In genomic region chr1:107496789-107497188, GRCm38 (mm10) we compare ENCODE assay signal across 20 mouse cellular contexts. TPM values are rescaled to one million over a fixed set of nuclear protein-coding genes. Genes with fewer than 3 reads are reported as not detected.
DNase-seq lines count a peak whose midpoint lies in the region; ATAC-seq and TF ChIP-seq lines count a peak whose summit lies in the region.
"Had no signal": no experiment of that assay in that cellular context is flagged by ENCODE, and none has a peak within 500 bp of the region (broad histone marks: within the 10 kb centered on the region; RNA-seq: fewer than 3 reads in every experiment).

No protein-coding gene starts in this region.

- peak overlapping the region; percentile 56; the same call in 1 of the 2 replicates for H3K27ac ChIP-seq in bone marrow, adult 2 months (ENCODE audit: control insufficient read depth, insufficient read depth, low read depth, low read length, poor library complexity)
- H3K27ac ChIP-seq in liver, embryonic 15.5 days (replicated peaks), result peak overlapping the region; percentile 15; the same call in 1 of the 2 replicates
- no peak overlapping the region for H3K27ac ChIP-seq in hindbrain, embryonic 11.5 days (ENCODE audit: low read depth, low read length)
- H3K27ac ChIP-seq: forebrain, embryonic 13.5 days; hindbrain, embryonic 10.5 days; midbrain, embryonic 12.5 days had no signal

- 8% methylated on average over 2 of the region's 2 CpGs for WGBS in bone marrow, adult 2 months
- WGBS in liver, embryonic 15.5 days (ENCODE audit: insufficient replicate concordance), result 15% methylated on average over 2 of the region's 2 CpGs
- 84% methylated on average over 2 of the region's 2 CpGs for WGBS in hindbrain, embryonic 11.5 days

- TF ChIP-seq POLR2A in bone marrow, adult 2 months (IDR thresholded peaks at IDR 0.05; ENCODE audit: borderline replicate concordance, control insufficient read depth, low read depth, low read length), result no peak

- no peak overlapping the region for H3K4me2 ChIP-seq in liver, embryonic 15.5 days
- no peak overlapping the region for H3K4me2 ChIP-seq in hindbrain, embryonic 11.5 days (replicated peaks; ENCODE audit: low read depth, low read length)
- H3K4me2 ChIP-seq: forebrain, embryonic 13.5 days; heart, embryonic 12.5 days; midbrain, embryonic 12.5 days had no signal

- peak; percentile 99 for ATAC-seq in common myeloid progenitor, adult 5-6 weeks (replicated peaks; ENCODE audit: low read depth, poor library complexity, severe bottlenecking)
- ATAC-seq in liver, embryonic 15.5 days (ENCODE audit: insufficient read depth), result peak; percentile 69
- ATAC-seq in megakaryocyte progenitor cell, adult 5-6 weeks (replicated peaks; ENCODE audit: poor library complexity), result peak; percentile 99
- no peak for ATAC-seq in hindbrain, embryonic 11.5 days (ENCODE audit: low FRiP score)
- no peak for ATAC-seq in erythroid progenitor cell, adult 5-6 weeks (replicated peaks; ENCODE audit: low FRiP score, poor library complexity, severe bottlenecking)
- ATAC-seq: CD4-positive, CD25-positive, alpha-beta regulatory T cell, adult 4 months; forebrain, embryonic 13.5 days; inflammation-experienced regulatory T-cells, adult 6 months had no signal

- no peak overlapping the region for H3K4me3 ChIP-seq in bone marrow, adult 2 months (replicated peaks; ENCODE audit: control insufficient read depth, low read depth, low read length)
- H3K4me3 ChIP-seq in liver, embryonic 15.5 days (replicated peaks), result no peak overlapping the region
- H3K4me3 ChIP-seq in hindbrain, embryonic 11.5 days (ENCODE audit: low read depth, low read length), result no peak overlapping the region
- H3K4me3 ChIP-seq: forebrain, embryonic 13.5 days; heart, embryonic 12.5 days; hindbrain, embryonic 10.5 days; midbrain, embryonic 12.5 days; myocyte had no signal

- no peak for TF ChIP-seq CTCF in bone marrow, adult 2 months (IDR thresholded peaks at IDR 0.05; ENCODE audit: control insufficient read depth, insufficient read depth, low read length)

- no peaks in the 10 kb centered on the region for H3K27me3 ChIP-seq in liver, embryonic 15.5 days
- no peaks in the 10 kb centered on the region for H3K27me3 ChIP-seq in hindbrain, embryonic 11.5 days (ENCODE audit: control insufficient read depth, insufficient read depth, low read length)
- H3K27me3 ChIP-seq: forebrain, embryonic 13.5 days; heart, embryonic 12.5 days; midbrain, embryonic 12.5 days had no signal

- no peak overlapping the region for H3K9ac ChIP-seq in liver, embryonic 15.5 days
- no peak overlapping the region for H3K9ac ChIP-seq in hindbrain, embryonic 11.5 days (ENCODE audit: low read depth, low read length)
- H3K9ac ChIP-seq: forebrain, embryonic 13.5 days; heart, embryonic 12.5 days; midbrain, embryonic 12.5 days had no signal

- H3K36me3 ChIP-seq in liver, embryonic 15.5 days (replicated peaks), result no peaks in the 10 kb centered on the region
- H3K36me3 ChIP-seq in hindbrain, embryonic 11.5 days (ENCODE audit: control insufficient read depth, insufficient read depth, low read length), result no peaks in the 10 kb centered on the region
- H3K36me3 ChIP-seq: G1E; heart, embryonic 12.5 days; hindbrain, embryonic 10.5 days; midbrain, embryonic 12.5 days had no signal

- peaks cover 1% of the 10 kb centered on the region; the same call in 1 of the 2 replicates for H3K4me1 ChIP-seq in bone marrow, adult 2 months (ENCODE audit: control insufficient read depth, insufficient read depth, low read length)
- H3K4me1 ChIP-seq in liver, embryonic 15.5 days (replicated peaks), result no peaks in the 10 kb centered on the region
- no peaks in the 10 kb centered on the region for H3K4me1 ChIP-seq in hindbrain, embryonic 11.5 days (replicated peaks; ENCODE audit: control insufficient read depth, insufficient read depth, low read length)
- H3K4me1 ChIP-seq: forebrain, embryonic 13.5 days; heart, embryonic 12.5 days; hindbrain, embryonic 10.5 days; midbrain, embryonic 12.5 days had no signal

- DNase-seq in hindbrain, embryonic 11.5 days (ENCODE audit: low spot score), result no peak
- no peak for DNase-seq in thymus, postnatal 4 days
- DNase-seq: cerebellum, postnatal 10 days; gastrocnemius, postnatal 25 days had no signal

- H3K9me3 ChIP-seq in liver, embryonic 15.5 days (replicated peaks), result no peaks in the 10 kb centered on the region
- no peaks in the 10 kb centered on the region for H3K9me3 ChIP-seq in hindbrain, embryonic 11.5 days (ENCODE audit: control insufficient read depth, low read length)
- H3K9me3 ChIP-seq: forebrain, embryonic 13.5 days; heart, embryonic 12.5 days; hindbrain, embryonic 10.5 days; midbrain, embryonic 12.5 days had no signal

RNA-seq across cellular contexts. Expression of gene Serpinb2, which starts 14.4 kb away (rescaled TPM):
- polyA plus RNA-seq in bone marrow, adult 2 months (2011; ENCODE audit: insufficient read depth, insufficient read length, low replicate concordance, missing spikeins), result 2.5 and 3.4 TPM in 2 replicates
- not detected in 2 replicates for total RNA-seq in common myeloid progenitor, adult 5-6 weeks (2017)
- 2.4 TPM in 2 replicates for polyA plus RNA-seq in liver, embryonic 15.5 days (2015; fragmentation: Nextera tagmentation; extraction: Ambion mirVana)
- total RNA-seq in megakaryocyte progenitor cell, adult 5-6 weeks (2015), result 0.49 and 0.77 TPM in 2 replicates
- total RNA-seq in megakaryocyte progenitor cell, adult 5-6 weeks (2017), result 2.5 TPM in 1 of 2 replicates, not detected in the other
- 0.57 TPM in 1 of 2 replicates, not detected in the other for polyA plus RNA-seq in hindbrain, embryonic 11.5 days (2014; fragmentation: Nextera tagmentation; extraction: Ambion mirVana)
- 2.5 TPM in 1 of 2 replicates, not detected in the other for total RNA-seq in erythroid progenitor cell, adult 5-6 weeks (2015; ENCODE audit: low replicate concordance)
- 0.39 TPM in 1 of 2 replicates, not detected in the other for total RNA-seq in erythroid progenitor cell, adult 5-6 weeks (2017; ENCODE audit: low replicate concordance)
- total RNA-seq: G1E; gastrocnemius, postnatal 25 days; layer of hippocampus, postnatal 25 days; left cerebral cortex, postnatal 36 days; liver, adult 2 months had no signal
- polyA plus RNA-seq: CD4-positive, CD25-positive, alpha-beta regulatory T cell, adult 4 months; inflammation-experienced regulatory T-cells, adult 6 months; liver, adult 2 months; midbrain, embryonic 12.5 days had no signal

Comparison
In these comparisons a context has a peak if more than half of its experiments do, and no peak if none do; other contexts are left out.
1. ATAC-seq: peak in common myeloid progenitor, adult 5-6 weeks (single experiment), liver, embryonic 15.5 days (single experiment) and megakaryocyte progenitor cell, adult 5-6 weeks (single experiment); none in hindbrain, embryonic 11.5 days (single experiment) and erythroid progenitor cell, adult 5-6 weeks (single experiment).